Mouse (Mus musculus): ENCODE data around the gene Gbp4. TPM values are rescaled to one million over a fixed set of nuclear protein-coding genes. Genes with fewer than 3 reads are reported as not detected.

Gene Gbp4
- 0.69 and 0.95 TPM in 2 replicates for polyA plus RNA-seq (2015; fragmentation: Nextera tagmentation; extraction: Ambion mirVana)

DNA sequence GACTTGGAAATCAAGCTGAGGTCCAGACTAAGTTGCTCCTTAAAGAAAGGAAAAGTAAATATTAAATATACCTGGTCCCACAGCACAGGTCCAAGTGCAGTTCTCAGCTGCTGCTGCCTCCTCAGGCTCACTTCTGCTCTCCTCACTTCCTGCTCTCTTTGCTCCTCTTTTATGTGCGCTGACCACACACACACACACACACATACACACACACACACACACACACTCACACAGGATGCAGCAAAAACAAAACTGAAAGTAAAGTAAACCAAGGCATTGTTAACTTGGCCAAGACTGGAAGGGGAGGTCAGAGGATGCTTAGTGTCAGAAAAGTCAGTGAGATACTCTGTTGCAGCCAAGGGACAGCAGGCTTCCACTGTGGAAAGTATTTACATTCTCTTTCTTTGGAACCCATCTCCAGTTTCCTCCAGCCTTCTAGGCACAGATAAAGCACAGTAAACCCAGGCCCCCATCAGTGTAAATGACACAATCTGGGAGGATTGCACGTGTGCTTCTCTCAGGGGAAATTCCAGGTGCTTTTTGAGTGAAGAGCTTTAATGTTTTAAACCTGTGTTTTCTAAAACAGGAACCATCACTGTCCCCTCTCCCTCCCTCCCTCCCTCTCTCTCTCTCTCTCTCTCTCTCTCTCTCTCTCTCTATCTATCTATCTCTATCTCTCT, at the start of gene Gbp4, which contains the start of the genes Gbp9 and Gbp8:
Gbp4 (minus strand) TSS at position 178 of the 680 bp plus-strand sequence.
Gbp9 (minus strand) TSS at position 131 of the 680 bp plus-strand sequence.
Gbp8 (minus strand) TSS at position 132 of the 680 bp plus-strand sequence.

Other genes starting within 250 kb of the Gbp4 start
- 0.62 and 0.87 TPM in 2 replicates for gene Abcg3, start 156.9 kb downstream of the Gbp4 start, polyA plus RNA-seq (2015; fragmentation: Nextera tagmentation; extraction: Ambion mirVana)
- 3.5 and 4.3 TPM in 2 replicates for gene Gbp9, start within 50 bp of the Gbp4 start, polyA plus RNA-seq (2015; fragmentation: Nextera tagmentation; extraction: Ambion mirVana)
- gene Gbp8, start within 50 bp of the Gbp4 start, polyA plus RNA-seq (2015; fragmentation: Nextera tagmentation; extraction: Ambion mirVana): 0.39 and 0.51 TPM in 2 replicates
- 0.35 and 0.56 TPM in 2 replicates for gene Gbp10, start 99.9 kb upstream of the Gbp4 start, polyA plus RNA-seq (2015; fragmentation: Nextera tagmentation; extraction: Ambion mirVana)
- not detected in 2 replicates for gene Gm43302, start 154.1 kb upstream of the Gbp4 start, polyA plus RNA-seq (2015; fragmentation: Nextera tagmentation; extraction: Ambion mirVana)
- gene Gbp6, start 154.1 kb upstream of the Gbp4 start, polyA plus RNA-seq (2015; fragmentation: Nextera tagmentation; extraction: Ambion mirVana): 2.7 and 2.8 TPM in 2 replicates